Mouse (Mus musculus): ENCODE data around the gene Tbca. TPM values are rescaled to one million over a fixed set of nuclear protein-coding genes. Genes with fewer than 3 reads are reported as not detected.

Tbca gene
- total and polyA plus RNA-seq, 2 experiments from 2014 or later, result 42.9 to 221 TPM

DNA sequence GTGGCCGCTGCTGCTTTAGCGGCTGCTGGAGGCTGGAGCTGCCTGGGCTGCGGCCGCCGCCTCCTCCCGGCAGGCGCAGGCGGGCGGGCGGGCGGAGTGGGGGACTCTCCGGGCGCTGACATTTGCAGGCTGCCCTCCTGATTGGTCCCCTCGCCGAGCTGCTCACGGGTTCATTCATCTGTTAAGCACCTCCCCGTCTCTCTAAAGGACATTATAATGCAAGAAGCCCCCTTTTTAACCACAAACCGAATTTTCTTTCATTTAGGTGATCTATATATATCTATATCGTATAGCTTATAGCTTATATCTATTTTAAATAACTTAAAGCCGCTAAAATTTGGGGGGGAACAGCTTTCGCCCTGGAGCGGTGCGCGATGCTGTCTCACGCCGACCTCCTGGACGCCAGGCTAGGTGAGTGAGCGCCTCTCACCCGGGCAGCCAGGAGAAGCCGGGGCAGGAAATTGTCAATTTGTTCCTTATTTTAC, 86.7 kb downstream of the Tbca start, which contains the start of gene Otp:
Gene Otp (plus strand): TSS at position 207 of the 485 bp plus-strand sequence.
- 3% methylated on average over 28 of the region's 30 CpGs for WGBS
- no peak for TF ChIP-seq EP300 (IDR thresholded peaks at IDR 0.05; ENCODE audit: low read depth)
- TF ChIP-seq CTCF (IDR thresholded peaks at IDR 0.05; ENCODE audit: low read depth), result no peak
- Histone ChIP-seq H3K27me3 (ENCODE audit: control insufficient read depth, insufficient read depth, low read length) (peaks cover 92% of the 10 kb centered on the region), H3K4me3 (ENCODE audit: low read depth, low read length) (no peak within 1 kb of the TSS), H3K27ac (ENCODE audit: low read depth) (no peak within 1 kb of the TSS), H3K36me3 (replicated peaks; ENCODE audit: control insufficient read depth, insufficient read depth, low read length) (no peaks in the 10 kb centered on the region), H3K9ac (replicated peaks; ENCODE audit: low read depth, low read length) (no peak within 1 kb of the TSS), H3K9me3 (replicated peaks; ENCODE audit: control insufficient read depth, low read length) (no peaks in the 10 kb centered on the region), H3K4me2 (ENCODE audit: low read depth, low read length) (no peak within 1 kb of the TSS), H3K4me1 (ENCODE audit: control insufficient read depth, insufficient read depth) (no peaks in the 10 kb centered on the region)
- DNase-seq (ENCODE audit: low spot score) (no peak), ATAC-seq (ENCODE audit: insufficient read depth, low read depth) (no peak)

- ATAC-seq (ENCODE audit: insufficient read depth, low read depth) (no peak), DNase-seq (ENCODE audit: low spot score) (no peak)
- Histone ChIP-seq H3K4me3 (ENCODE audit: low read depth, low read length) (no peak overlapping the region), H3K4me1 (ENCODE audit: control insufficient read depth, insufficient read depth) (no peaks in the 10 kb centered on the region), H3K9me3 (replicated peaks; ENCODE audit: control insufficient read depth, low read length) (no peaks in the 10 kb centered on the region), H3K27me3 (ENCODE audit: control insufficient read depth, insufficient read depth, low read length) (peaks cover 92% of the 10 kb centered on the region), H3K27ac (ENCODE audit: low read depth) (no peak overlapping the region), H3K4me2 (ENCODE audit: low read depth, low read length) (no peak overlapping the region), H3K9ac (replicated peaks; ENCODE audit: low read depth, low read length) (no peak overlapping the region), H3K36me3 (replicated peaks; ENCODE audit: control insufficient read depth, insufficient read depth, low read length) (no peaks in the 10 kb centered on the region)
- 3% methylated on average over 30 of the region's 30 CpGs for WGBS
- TF ChIP-seq EP300 (IDR thresholded peaks at IDR 0.05; ENCODE audit: low read depth) (no peak), CTCF (IDR thresholded peaks at IDR 0.05; ENCODE audit: low read depth) (no peak)
Measured at GRCm38 (mm10) chr13:94876286-94877210, 87.8 kb downstream of the Tbca start.

DNA sequence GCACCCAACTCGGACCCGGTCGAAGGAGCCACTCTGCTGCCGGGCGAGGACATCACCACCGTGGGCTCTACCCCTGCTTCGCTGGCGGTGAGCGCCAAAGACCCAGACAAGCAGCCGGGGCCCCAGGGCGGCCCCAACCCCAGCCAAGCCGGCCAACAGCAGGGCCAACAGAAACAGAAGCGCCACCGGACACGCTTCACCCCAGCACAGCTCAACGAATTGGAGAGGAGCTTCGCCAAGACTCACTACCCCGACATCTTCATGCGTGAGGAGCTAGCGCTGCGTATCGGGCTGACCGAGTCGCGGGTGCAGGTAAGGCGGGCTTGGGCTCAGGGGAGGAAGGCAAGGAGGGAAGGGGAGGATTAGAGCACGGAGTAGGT, 88.5 kb downstream of the Tbca start:
- Histone ChIP-seq H3K27ac (ENCODE audit: low read depth) (no peak overlapping the region), H3K4me2 (ENCODE audit: low read depth, low read length) (no peak overlapping the region), H3K9me3 (replicated peaks; ENCODE audit: control insufficient read depth, low read length) (no peaks in the 10 kb centered on the region), H3K9ac (replicated peaks; ENCODE audit: low read depth, low read length) (no peak overlapping the region), H3K36me3 (replicated peaks; ENCODE audit: control insufficient read depth, insufficient read depth, low read length) (no peaks in the 10 kb centered on the region), H3K4me1 (ENCODE audit: control insufficient read depth, insufficient read depth) (0 out of 2 replicates have a peak, but pooled peaks cover under 1% of the 10 kb centered on the region), H3K4me3 (ENCODE audit: low read depth, low read length) (no peak overlapping the region), H3K27me3 (ENCODE audit: control insufficient read depth, insufficient read depth, low read length) (peaks cover 92% of the 10 kb centered on the region)
- DNase-seq (ENCODE audit: low spot score) (no peak), ATAC-seq (ENCODE audit: insufficient read depth, low read depth) (no peak)
- 1% methylated on average over 27 of the region's 27 CpGs for WGBS
- no peak for TF ChIP-seq EP300 (IDR thresholded peaks at IDR 0.05; ENCODE audit: low read depth)
- TF ChIP-seq CTCF (IDR thresholded peaks at IDR 0.05; ENCODE audit: low read depth), result no peak

GRCm38 (mm10) chr13:94877991-94878745, 89.5 kb downstream of the Tbca start:
- ATAC-seq (ENCODE audit: insufficient read depth, low read depth), result no peak
- Histone ChIP-seq H3K27me3 (ENCODE audit: control insufficient read depth, insufficient read depth, low read length) (peaks cover 92% of the 10 kb centered on the region), H3K9ac (replicated peaks; ENCODE audit: low read depth, low read length) (no peak overlapping the region), H3K27ac (ENCODE audit: low read depth) (no peak overlapping the region), H3K4me2 (ENCODE audit: low read depth, low read length) (no peak overlapping the region), H3K36me3 (replicated peaks; ENCODE audit: control insufficient read depth, insufficient read depth, low read length) (no peaks in the 10 kb centered on the region), H3K9me3 (replicated peaks; ENCODE audit: control insufficient read depth, low read length) (no peaks in the 10 kb centered on the region), H3K4me1 (ENCODE audit: control insufficient read depth, insufficient read depth) (0 out of 2 replicates have a peak, but pooled peaks cover 10% of the 10 kb centered on the region), H3K4me3 (ENCODE audit: low read depth, low read length) (no peak overlapping the region)
- 17% methylated on average over 10 of the region's 10 CpGs for WGBS
- no peak for DNase-seq (ENCODE audit: low spot score)
- TF ChIP-seq CTCF (IDR thresholded peaks at IDR 0.05; ENCODE audit: low read depth), result no peak
- TF ChIP-seq EP300 (IDR thresholded peaks at IDR 0.05; ENCODE audit: low read depth), result no peak

DNA sequence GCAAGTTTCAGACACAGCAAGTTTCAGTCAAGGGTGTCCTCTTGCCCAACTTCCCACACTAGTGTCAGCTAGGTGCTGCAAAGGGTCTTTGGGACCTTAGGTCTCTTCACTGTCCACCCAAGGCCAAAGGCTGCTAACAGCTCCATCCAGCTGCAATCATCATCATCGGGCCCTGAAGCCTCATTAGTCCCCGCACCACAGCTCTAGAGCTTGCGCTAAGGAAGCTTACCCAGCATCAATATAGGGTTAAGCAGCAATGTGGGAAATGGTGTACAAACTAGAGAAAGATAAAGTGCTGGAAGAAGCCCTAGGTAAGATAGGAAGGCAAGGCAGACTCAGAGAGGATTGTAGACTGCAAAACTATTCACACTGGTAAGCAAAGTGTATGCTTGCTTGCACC, 92.5 kb downstream of the Tbca start:
- no peak overlapping the region for H3K9ac ChIP-seq (replicated peaks; ENCODE audit: low read depth, low read length)
- H3K27me3 ChIP-seq (ENCODE audit: control insufficient read depth, insufficient read depth, low read length), result peaks cover 91% of the 10 kb centered on the region
- 0 out of 2 replicates have a peak, but pooled peaks cover 13% of the 10 kb centered on the region for H3K4me1 ChIP-seq (ENCODE audit: control insufficient read depth, insufficient read depth)
- TF ChIP-seq EP300 (IDR thresholded peaks at IDR 0.05; ENCODE audit: low read depth) (no peak), CTCF (IDR thresholded peaks at IDR 0.05; ENCODE audit: low read depth) (no peak)
- no peak overlapping the region for H3K27ac ChIP-seq (ENCODE audit: low read depth)
- WGBS, result 6% methylated on average over 3 of the region's 3 CpGs
- no peaks in the 10 kb centered on the region for H3K36me3 ChIP-seq (replicated peaks; ENCODE audit: control insufficient read depth, insufficient read depth, low read length)
- H3K4me3 ChIP-seq (ENCODE audit: low read depth, low read length), result no peak overlapping the region
- DNase-seq (ENCODE audit: low spot score) (no peak), ATAC-seq (ENCODE audit: insufficient read depth, low read depth) (no peak)
- no peak overlapping the region for H3K4me2 ChIP-seq (ENCODE audit: low read depth, low read length)
- no peaks in the 10 kb centered on the region for H3K9me3 ChIP-seq (replicated peaks; ENCODE audit: control insufficient read depth, low read length)
